Mouse (Mus musculus): ENCODE measurements at regions not wholly inside any gene's neighbourhood (a gene's known extent, or its start where the extent isn't known, plus 50 kb on each side); places are given as distances from the start of the nearest gene placed in this dataset.

DNA sequence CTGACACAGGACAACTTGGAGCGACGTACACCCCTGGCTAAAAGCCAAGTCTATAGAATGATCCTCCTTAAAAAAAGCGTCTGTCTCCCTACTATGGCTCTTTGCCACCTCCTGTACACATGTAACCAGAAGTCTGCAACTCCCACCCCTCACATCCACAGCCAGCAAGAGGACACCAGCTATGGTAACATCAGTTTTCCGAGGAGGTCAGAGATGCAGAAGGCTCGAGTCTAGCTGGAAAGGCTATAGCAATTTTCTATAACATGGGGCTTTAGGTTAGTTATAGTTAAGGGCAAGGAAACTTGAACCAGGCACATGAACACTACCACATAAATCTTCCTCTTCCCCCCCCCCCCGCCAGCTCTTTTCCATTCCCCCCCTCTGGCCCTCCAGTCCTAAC is 240.2 kb downstream of the H2al1j start:
- DNase-seq (ENCODE audit: low read depth, low spot score), result no peak

- DNase-seq (ENCODE audit: low read depth, low spot score), result no peak
Observed at GRCm38 (mm10) chrX:11568262-11568661, 240.6 kb downstream of the H2al1j start.

- DNase-seq (ENCODE audit: low read depth, low spot score), result no peak
Observed at GRCm38 (mm10) chrX:11574354-11574753, 246.7 kb downstream of the H2al1j start.

- no peak for DNase-seq (ENCODE audit: low read depth, low spot score)
Observed at GRCm38 (mm10) chrX:11575571-11575970, 247.9 kb downstream of the H2al1j start.

- DNase-seq (ENCODE audit: low read depth, low spot score), result no peak
Observed at GRCm38 (mm10) chrX:11576287-11576686, 248.7 kb downstream of the H2al1j start.

GRCm38 (mm10) chrX:11577294-11577693 is 249.7 kb downstream of the H2al1j start:
- no peak for DNase-seq (ENCODE audit: low read depth, low spot score)

DNA sequence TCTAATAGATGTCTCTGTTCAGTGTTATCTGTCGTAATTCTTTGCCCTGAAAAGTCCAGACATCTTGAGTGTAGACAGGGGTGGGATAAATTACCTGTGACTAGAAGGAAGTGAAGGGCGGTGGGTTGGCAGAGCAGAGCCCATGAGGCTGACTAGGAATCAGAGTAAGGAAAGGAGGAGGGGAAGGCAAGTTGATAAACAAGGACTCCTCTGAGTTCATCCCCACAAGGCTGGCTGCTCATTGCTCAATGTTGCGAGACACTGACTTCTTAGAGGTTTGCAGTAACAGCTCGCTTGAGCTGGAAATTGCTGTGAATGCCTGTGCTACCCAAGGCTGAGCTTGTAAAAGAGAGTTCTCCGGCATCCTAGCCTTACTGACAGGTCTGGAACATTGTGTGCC is 257.7 kb downstream of the H2al1j start:
- DNase-seq (ENCODE audit: low read depth, low spot score), result no peak

DNA sequence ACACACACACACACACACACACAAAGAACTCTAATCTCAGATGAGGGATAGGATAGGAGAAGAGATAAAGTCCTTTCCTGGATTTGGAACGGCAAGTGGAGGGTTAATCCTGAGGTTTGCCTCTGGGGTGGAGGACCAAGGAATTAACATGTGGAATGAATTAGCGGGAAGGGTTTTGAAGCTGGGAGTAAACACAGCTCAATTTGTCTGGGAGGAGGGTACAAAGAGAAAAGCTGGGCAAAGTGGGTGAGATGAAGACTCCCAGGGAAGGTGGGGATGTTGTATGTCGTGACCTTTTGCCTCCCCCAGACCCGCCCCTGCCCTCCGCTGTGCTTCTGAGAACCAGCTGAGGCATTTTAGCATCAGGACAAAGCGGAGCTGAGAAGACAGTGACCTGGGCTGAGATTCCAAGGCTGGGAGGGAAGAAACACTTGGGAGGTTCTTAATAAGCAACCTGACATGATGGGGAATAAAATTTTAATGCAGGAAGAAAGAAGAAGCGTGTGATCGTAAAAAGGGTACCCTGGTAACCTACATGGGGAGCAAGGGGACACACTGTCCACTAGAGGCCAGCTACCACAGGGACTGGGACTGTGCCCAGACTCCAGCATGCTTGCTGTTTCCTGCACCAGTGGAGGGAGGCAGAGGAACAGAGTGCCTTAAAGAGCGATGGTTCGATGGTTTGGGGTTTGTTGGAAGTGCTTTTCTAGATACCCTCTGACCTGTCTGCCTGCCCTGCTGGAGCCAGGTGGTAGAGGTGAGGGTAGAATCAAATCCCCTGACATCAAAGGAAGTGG is 264.0 kb downstream of the H2al1j start:
- no peak for DNase-seq (ENCODE audit: low read depth, low spot score)

GRCm38 (mm10) chrX:11594542-11594941 is 266.9 kb downstream of the H2al1j start:
- DNase-seq (ENCODE audit: low read depth, low spot score), result no peak

DNA sequence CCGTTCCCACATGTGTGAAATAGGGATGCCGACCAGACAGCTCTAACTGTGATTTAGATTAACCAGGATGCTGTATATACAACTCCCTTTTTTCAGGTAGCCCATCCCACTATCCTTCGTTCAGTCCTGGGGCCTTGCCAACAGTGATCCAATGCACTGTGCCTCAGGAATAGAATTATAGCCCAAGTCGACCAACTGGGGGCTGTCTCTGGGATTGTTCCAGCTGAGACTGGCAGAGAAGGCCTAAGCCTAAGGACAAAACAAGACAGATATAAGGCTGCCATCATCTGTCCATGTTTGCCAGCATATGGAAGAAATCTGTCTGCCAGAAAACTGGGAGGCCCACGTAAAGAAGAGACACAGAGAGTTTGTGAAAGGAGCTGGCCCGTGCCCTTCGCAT is 269.9 kb downstream of the H2al1j start:
- no peak for DNase-seq (ENCODE audit: low read depth, low spot score)

GRCm38 (mm10) chrX:11614237-11614636 is 286.6 kb downstream of the H2al1j start:
- no peak for DNase-seq (ENCODE audit: low read depth, low spot score)

- DNase-seq (ENCODE audit: low read depth, low spot score), result no peak
Observed at GRCm38 (mm10) chrX:11621045-11621763, 293.6 kb downstream of the H2al1j start.

DNA sequence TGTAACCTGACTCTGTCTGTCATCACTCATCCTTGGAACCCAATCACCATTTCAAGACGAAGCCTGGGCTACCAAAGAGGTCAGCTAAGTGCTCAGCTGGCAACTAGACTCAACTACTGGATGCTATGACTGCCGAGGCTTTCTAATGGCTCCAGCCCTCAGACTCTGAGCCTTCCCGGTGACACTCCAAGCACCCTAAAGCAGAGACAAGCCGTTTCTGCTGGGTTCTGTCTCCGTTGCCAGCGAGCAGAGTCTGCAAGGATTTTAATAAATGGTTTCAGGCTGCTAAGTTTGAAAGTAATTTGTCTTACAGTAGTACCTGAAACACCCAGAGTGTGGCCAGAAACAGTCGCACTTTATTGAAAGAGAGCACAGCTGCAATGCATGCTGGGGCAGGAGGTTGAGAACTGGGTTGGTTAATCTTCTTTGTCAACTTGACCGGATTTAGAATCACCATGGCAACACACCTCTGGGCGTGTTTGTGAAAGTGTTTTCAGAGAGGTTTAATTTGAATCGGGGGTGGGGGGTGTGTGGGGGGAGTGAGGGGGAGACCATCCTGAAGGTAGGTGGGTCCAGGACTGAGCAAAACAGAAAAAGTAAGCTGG is 298.8 kb downstream of the H2al1j start:
- no peak for DNase-seq (ENCODE audit: low read depth, low spot score)

- no peak for DNase-seq (ENCODE audit: low read depth, low spot score)
Observed at GRCm38 (mm10) chrX:11629362-11629761, 301.7 kb downstream of the H2al1j start.

GRCm38 (mm10) chrX:11629906-11630305 is 302.3 kb downstream of the H2al1j start:
- DNase-seq (ENCODE audit: low read depth, low spot score), result no peak

DNA sequence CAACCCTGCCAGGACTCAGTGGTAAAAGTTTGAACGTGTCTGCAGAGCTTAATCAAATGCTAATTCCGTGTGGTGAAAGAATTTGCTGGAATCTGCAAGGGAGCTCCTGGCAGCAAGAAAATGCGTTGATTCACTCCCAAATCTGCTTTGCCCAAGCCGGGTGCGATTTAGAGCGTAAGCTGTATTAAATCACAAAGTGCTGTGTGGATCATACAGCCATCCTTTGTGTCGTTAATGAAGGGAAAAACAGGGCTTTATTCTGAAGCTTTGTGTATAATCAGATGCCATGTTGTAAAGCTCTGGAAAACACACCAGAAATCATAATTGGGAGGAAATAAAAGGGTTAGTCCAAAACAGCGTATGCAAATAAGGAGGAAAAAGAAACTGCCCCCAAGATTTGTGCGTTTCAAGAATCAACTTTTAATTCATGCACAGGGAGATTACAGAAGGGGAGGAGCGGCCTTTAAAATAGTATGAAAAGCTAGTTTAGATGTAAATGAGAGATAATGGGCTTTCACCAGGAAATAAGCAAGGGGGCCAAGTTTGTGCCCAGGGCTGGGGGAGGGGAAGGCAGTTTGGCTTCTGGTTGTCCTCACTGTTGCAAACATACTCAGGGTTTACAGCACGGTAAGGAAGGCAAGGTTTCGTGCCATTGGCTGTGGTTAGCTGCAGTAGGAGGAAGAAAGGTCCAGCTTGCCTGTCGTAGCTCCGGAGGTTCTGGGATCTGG is 303.7 kb downstream of the H2al1j start:
- no peak for DNase-seq (ENCODE audit: low read depth, low spot score)

DNA sequence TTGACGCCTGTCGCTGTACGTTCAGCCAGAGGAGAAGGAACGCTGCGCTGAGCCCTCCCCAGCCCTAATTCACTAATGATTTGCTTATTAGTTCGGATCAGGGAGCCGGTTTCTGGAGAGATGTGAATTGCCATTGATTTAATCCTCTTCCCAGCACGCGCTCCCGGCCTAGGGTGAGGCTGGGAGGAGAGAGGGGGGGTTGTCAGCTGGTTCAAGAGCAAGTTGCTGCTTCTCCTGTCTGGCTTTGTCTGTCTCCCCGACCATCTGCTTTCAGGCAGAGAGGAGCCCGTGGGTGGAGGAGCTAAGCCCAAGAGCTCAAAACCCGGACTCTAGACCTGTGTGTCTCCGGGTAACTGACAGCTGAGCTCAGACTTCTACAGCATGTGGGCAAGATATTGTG is 304.4 kb downstream of the H2al1j start:
- no peak for DNase-seq (ENCODE audit: low read depth, low spot score)

DNA sequence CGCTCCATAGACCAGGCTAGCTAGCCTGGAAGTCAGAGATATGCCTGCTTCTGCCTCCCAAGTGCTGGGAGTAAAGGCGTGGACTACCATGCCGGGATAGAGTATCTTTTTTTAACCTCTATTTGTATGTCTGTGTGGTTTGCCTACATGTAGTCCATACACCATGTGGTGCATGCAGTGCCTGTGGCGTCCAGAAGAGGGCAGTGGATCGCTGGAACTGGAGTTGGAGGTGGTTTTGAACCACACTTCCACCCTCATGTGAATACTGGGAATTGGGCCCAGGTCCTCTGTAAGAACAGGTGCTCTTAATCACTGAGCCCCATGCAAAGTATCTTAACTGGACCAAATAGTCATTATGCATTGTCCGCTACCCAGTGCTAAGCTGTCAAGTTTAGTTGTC is 306.2 kb downstream of the H2al1j start:
- DNase-seq (ENCODE audit: low read depth, low spot score), result no peak

- DNase-seq (ENCODE audit: low read depth, low spot score), result no peak
Observed at GRCm38 (mm10) chrX:11644484-11644883, 316.9 kb downstream of the H2al1j start.

DNA sequence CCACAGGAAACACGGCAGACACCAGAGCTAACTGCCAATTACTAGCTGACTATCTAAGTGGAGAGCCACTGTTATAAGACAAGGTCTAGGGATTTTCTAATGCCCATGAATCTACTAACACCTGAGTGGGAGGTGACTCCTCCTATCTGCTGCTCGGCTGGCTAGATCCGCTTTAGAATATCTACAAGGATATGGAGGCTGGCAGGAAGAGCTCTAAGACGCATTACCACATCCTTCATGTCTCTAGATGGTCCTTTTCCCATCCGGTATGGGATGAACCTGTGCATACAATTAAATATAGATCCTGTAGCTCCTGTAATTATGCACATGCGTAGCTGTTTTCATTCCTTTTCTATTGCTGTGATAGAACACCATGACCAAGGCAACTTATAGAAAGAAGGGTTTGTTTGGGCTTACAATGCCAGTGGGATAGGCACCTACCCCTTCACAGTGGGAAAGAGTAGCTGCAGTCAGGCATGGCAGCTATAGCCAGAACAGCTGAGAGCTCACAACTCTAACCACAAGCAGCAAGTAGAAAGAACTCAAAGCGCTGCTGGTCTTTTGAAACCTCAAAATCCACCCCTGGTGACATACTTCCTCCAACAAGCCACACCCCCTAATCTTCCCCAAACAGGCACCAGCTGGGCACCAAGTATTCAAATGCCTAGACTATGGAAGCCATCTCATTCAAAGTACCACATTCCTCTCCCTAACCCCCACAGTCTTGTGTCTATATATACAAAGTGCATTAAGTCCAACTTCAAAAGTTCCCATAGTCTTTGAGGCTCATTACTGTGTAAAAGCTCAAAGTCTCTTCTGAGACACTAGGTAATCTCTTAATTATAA is 319.3 kb downstream of the H2al1j start:
- DNase-seq (ENCODE audit: low read depth, low spot score), result no peak

DNA sequence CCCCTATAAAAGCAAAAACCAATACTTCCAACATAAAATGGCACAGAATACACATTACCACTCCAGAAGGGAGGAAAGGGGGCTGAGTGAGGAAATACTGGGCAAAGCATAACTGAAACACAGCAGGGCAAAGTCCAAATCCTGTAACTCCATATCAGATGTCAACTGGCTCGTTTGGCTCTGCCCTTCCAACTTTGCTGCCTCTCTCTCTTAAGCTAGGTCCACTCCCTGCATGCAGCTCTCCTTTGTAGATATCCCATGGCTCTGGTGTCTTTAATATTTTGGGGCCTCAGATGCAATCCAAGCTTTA is 319.9 kb downstream of the H2al1j start:
- no peak for DNase-seq (ENCODE audit: low read depth, low spot score)

Data from WW6 (cell line).